Mouse (Mus musculus) c-Kit-negative CD71-positive TER-119-positive erythroid progenitor cells, embryonic 14.5 days (primary cell): ENCODE results near the gene Rarres1.
A peak's percentile ranks its signal among the peaks of the same experiment; 100 is the strongest.

Experiments used
- DNase-seq: peaks from one replicate; pipeline ENCODE4 v3.0.0-alpha.2; 2013; ENCODE audit warnings: low read depth, low spot score

Gene Rarres1

GRCm38 (mm10) chr3:67515274-67515801 is at the start of gene Rarres1:
Rarres1 (minus strand) TSS chr3:67515523.
- DNase-seq = no peak

GRCm38 (mm10) chr3:67564731-67565357 is 49.5 kb upstream of the Rarres1 start:
- no peak for DNase-seq

GRCm38 (mm10) chr3:67557718-67558354 is 42.5 kb upstream of the Rarres1 start:
- no peak for DNase-seq

- no peak for DNase-seq
These were observed 41.9 kb upstream of the Rarres1 start for GRCm38 (mm10) chr3:67557200-67557651.

GRCm38 (mm10) chr3:67555211-67555610 is 39.9 kb upstream of the Rarres1 start:
- no peak for DNase-seq

GRCm38 (mm10) chr3:67553927-67554448 is 38.7 kb upstream of the Rarres1 start:
- DNase-seq = no peak

GRCm38 (mm10) chr3:67553281-67553680 is 38.0 kb upstream of the Rarres1 start:
- DNase-seq = no peak

GRCm38 (mm10) chr3:67551193-67551592 is 35.9 kb upstream of the Rarres1 start:
- DNase-seq = no peak

GRCm38 (mm10) chr3:67543630-67544029 is 28.3 kb upstream of the Rarres1 start:
- no peak for DNase-seq

GRCm38 (mm10) chr3:67524768-67525167 is 9.4 kb upstream of the Rarres1 start:
- no peak for DNase-seq

- no peak for DNase-seq
These were observed 7.4 kb upstream of the Rarres1 start for GRCm38 (mm10) chr3:67522709-67523108.

- no peak for DNase-seq
These were observed 5.3 kb upstream of the Rarres1 start for GRCm38 (mm10) chr3:67520568-67521143.

GRCm38 (mm10) chr3:67514801-67515273 is 486 bp downstream of the Rarres1 start:
- no peak for DNase-seq

- DNase-seq = peak; percentile 31
These were observed 2.5 kb downstream of the Rarres1 start for GRCm38 (mm10) chr3:67512807-67513206.

- DNase-seq = no peak
These were observed 7.0 kb downstream of the Rarres1 start for GRCm38 (mm10) chr3:67508216-67508892.

GRCm38 (mm10) chr3:67505286-67505685 is 10.0 kb downstream of the Rarres1 start:
- DNase-seq = no peak

GRCm38 (mm10) chr3:67503878-67504277 is 11.4 kb downstream of the Rarres1 start:
- no peak for DNase-seq

GRCm38 (mm10) chr3:67499406-67499791 is 15.9 kb downstream of the Rarres1 start:
- no peak for DNase-seq

GRCm38 (mm10) chr3:67498773-67499405 is 16.4 kb downstream of the Rarres1 start:
- no peak for DNase-seq

- DNase-seq = no peak
These were observed 17.3 kb downstream of the Rarres1 start for GRCm38 (mm10) chr3:67497998-67498397.

- no peak for DNase-seq
These were observed 19.0 kb downstream of the Rarres1 start for GRCm38 (mm10) chr3:67496310-67496709.
